Mouse (Mus musculus) ES-E14 (cell line): ENCODE measurements around the gene Ehd2.

Experiments used
- CHD2 ChIP-seq: IDR thresholded peaks from 2 replicates; pipeline ENCODE4 v1.6.1; 2014; ENCODE audit warnings: mild to moderate bottlenecking, low read depth, low read length, inconsistent platforms
- HCFC1 ChIP-seq: IDR thresholded peaks from 2 replicates; pipeline ENCODE4 v1.6.1; 2012; ENCODE audit warnings: low read length, inconsistent platforms, borderline replicate concordance; ENCODE audit not compliant: insufficient read depth
- MAFK ChIP-seq: IDR thresholded peaks from 2 replicates; pipeline ENCODE4 v1.6.1; 2014; ENCODE audit warnings: mild to moderate bottlenecking, low read depth, low read length, inconsistent platforms; ENCODE audit not compliant: insufficient read depth
- ZC3H11A ChIP-seq: IDR thresholded peaks from 2 replicates; pipeline ENCODE4 v1.6.1; 2012; ENCODE audit warnings: low read depth, mild to moderate bottlenecking, inconsistent platforms, low read length, borderline replicate concordance
- ZNF384 ChIP-seq: IDR thresholded peaks from 2 replicates; pipeline ENCODE4 v1.6.1; 2012; ENCODE audit warnings: low read depth, low read length, inconsistent platforms

GRCm38 (mm10) chr7:16009636-16010035, 42.3 kb upstream of the Ehd2 start:
- no peak for TF ChIP-seq ZNF384
- no peak for TF ChIP-seq CHD2
- no peak for TF ChIP-seq HCFC1
- TF ChIP-seq MAFK = no peak
- no peak for TF ChIP-seq ZC3H11A
